Mouse (Mus musculus) layer of hippocampus, adult 11-12 months (tissue): ENCODE data around the gene Slc30a10.

Source experiments
- DNase-seq: peaks from one replicate; pipeline ENCODE4 v3.0.0; 2022; ENCODE audit warnings: low spot score

Gene Slc30a10

GRCm38 (mm10) chr1:185462889-185463288 lies 8.2 kb downstream of the Slc30a10 start:
- DNase-seq = no peak

- DNase-seq = no peak
Observed at GRCm38 (mm10) chr1:185469551-185470021, 14.9 kb downstream of the Slc30a10 start.

- no peak for DNase-seq
Observed at GRCm38 (mm10) chr1:185472025-185472720, 17.5 kb downstream of the Slc30a10 start.

- no peak for DNase-seq
Observed at GRCm38 (mm10) chr1:185472730-185473129, 18.1 kb downstream of the Slc30a10 start.

- DNase-seq = no peak
Observed at GRCm38 (mm10) chr1:185473437-185473836, 18.8 kb downstream of the Slc30a10 start.

- no peak for DNase-seq
Observed at GRCm38 (mm10) chr1:185479861-185480260, 25.2 kb downstream of the Slc30a10 start.

- peak; percentile 36 for DNase-seq
Observed at GRCm38 (mm10) chr1:185482001-185482761, 27.5 kb downstream of the Slc30a10 start.

GRCm38 (mm10) chr1:185482762-185483161 lies 28.1 kb downstream of the Slc30a10 start:
- no peak for DNase-seq

- DNase-seq = no peak
Observed at GRCm38 (mm10) chr1:185483356-185484057, 28.9 kb downstream of the Slc30a10 start.

GRCm38 (mm10) chr1:185484281-185484680 lies 29.6 kb downstream of the Slc30a10 start:
- no peak for DNase-seq

- no peak for DNase-seq
Observed at GRCm38 (mm10) chr1:185489893-185490292, 35.2 kb downstream of the Slc30a10 start.

GRCm38 (mm10) chr1:185490603-185491002 lies 36.0 kb downstream of the Slc30a10 start:
- no peak for DNase-seq

- peak; percentile 15 for DNase-seq
Observed at GRCm38 (mm10) chr1:185493439-185494034, 38.9 kb downstream of the Slc30a10 start.

- DNase-seq = no peak
Observed at GRCm38 (mm10) chr1:185496791-185497460, 42.3 kb downstream of the Slc30a10 start.

GRCm38 (mm10) chr1:185500602-185501001 lies 46.0 kb downstream of the Slc30a10 start:
- no peak for DNase-seq

GRCm38 (mm10) chr1:185501801-185502340 lies 47.2 kb downstream of the Slc30a10 start:
- DNase-seq = peak; percentile 54

- DNase-seq = no peak
Observed at GRCm38 (mm10) chr1:185502550-185502949, 47.9 kb downstream of the Slc30a10 start.

GRCm38 (mm10) chr1:185509042-185509441 lies 54.4 kb downstream of the Slc30a10 start:
- DNase-seq = no peak

GRCm38 (mm10) chr1:185511306-185511705 lies 56.7 kb downstream of the Slc30a10 start:
- no peak for DNase-seq

GRCm38 (mm10) chr1:185515526-185515979 lies 60.9 kb downstream of the Slc30a10 start:
- DNase-seq = no peak

GRCm38 (mm10) chr1:185516041-185516440 lies 61.4 kb downstream of the Slc30a10 start:
- DNase-seq = no peak
